Mouse (Mus musculus) lung, postnatal 0 days (tissue): Measurements from ENCODE around the gene Dync1i2. TPM values are rescaled to one million over a fixed set of nuclear protein-coding genes. Genes with fewer than 3 reads are reported as not detected.

Experiments
- ATAC-seq: fragments of 200-750 bp; cut with Nextera tagmentation; 2 replicates; pipeline ENCODE4 v1.8.0; 2017; ENCODE audit warnings: moderate library complexity
- DNase-seq: peaks from one replicate; pipeline ENCODE4 v3.0.0-alpha.2; 2016; ENCODE audit warnings: low spot score
- H3K27ac ChIP-seq: fragments of 300-500 bp; sonication (generic); 2 replicates; pipeline ENCODE4 v1.5.1; 2014; ENCODE audit warnings: antibody characterized with exemption, mild to moderate bottlenecking, low read length, mixed read lengths
- H3K27me3 ChIP-seq: fragments of 300-500 bp; sonication (generic); replicated peaks from 2 replicates; pipeline ENCODE4 v1.6.1; 2014; ENCODE audit warnings: low read length, mixed read lengths; ENCODE audit not compliant: insufficient read depth
- H3K36me3 ChIP-seq: fragments of 300-500 bp; sonication (generic); 2 replicates; pipeline ENCODE4 v1.6.1; 2014; ENCODE audit warnings: low read length, mixed read lengths; ENCODE audit not compliant: insufficient read depth
- H3K4me1 ChIP-seq: fragments of 300-500 bp; sonication (generic); 2 replicates; pipeline ENCODE4 v1.6.1; 2014; ENCODE audit warnings: antibody characterized with exemption, low read depth, low read length, mixed read lengths; ENCODE audit not compliant: insufficient read depth
- H3K4me2 ChIP-seq: fragments of 300-500 bp; sonication (generic); replicated peaks from 2 replicates; pipeline ENCODE4 v1.6.1; 2014; ENCODE audit warnings: low read depth, mild to moderate bottlenecking, low read length, moderate library complexity, mixed read lengths
- H3K4me3 ChIP-seq: fragments of 300-500 bp; sonication (generic); 2 replicates; pipeline ENCODE4 v1.5.1; 2014; ENCODE audit warnings: low read depth, low read length
- H3K9ac ChIP-seq: fragments of 300-500 bp; sonication (generic); replicated peaks from 2 replicates; pipeline ENCODE4 v1.6.1; 2014; ENCODE audit warnings: low read depth, mild to moderate bottlenecking
- H3K9me3 ChIP-seq: fragments of 300-500 bp; sonication (generic); 2 replicates; pipeline ENCODE4 v1.6.1; 2016; ENCODE audit warnings: low read length, mixed read lengths
- CTCF ChIP-seq: IDR thresholded peaks from 2 replicates; pipeline ENCODE4 v1.5.1; 2016; ENCODE audit warnings: antibody characterized with exemption, mild to moderate bottlenecking
- EP300 ChIP-seq: IDR thresholded peaks from 2 replicates; pipeline ENCODE4 v1.6.1; 2016; ENCODE audit warnings: antibody characterized with exemption, mild to moderate bottlenecking, control low read depth
- WGBS: fragments of 180-500 bp; shearing (Covaris S2); extraction: QIAGEN DNeasy Blood & Tissue Kit; methylation state at CpG from one replicate; pipeline ENCODE4 v1.1.7; 2014; 5-methylcytosine and 5-hydroxymethylcytosine counted together
- polyA plus RNA-seq: library from polyadenylated mRNA; unstranded; fragments of >200 nt; fragmentation: Nextera tagmentation; extraction: Ambion mirVana; gene quantifications from 2 replicates; pipeline ENCODE4 v1.2.1, GENCODE M21; 2015

The Dync1i2 gene
- polyA plus RNA-seq, 1 experiment from 2014 or later = 76.6 TPM

DNA sequence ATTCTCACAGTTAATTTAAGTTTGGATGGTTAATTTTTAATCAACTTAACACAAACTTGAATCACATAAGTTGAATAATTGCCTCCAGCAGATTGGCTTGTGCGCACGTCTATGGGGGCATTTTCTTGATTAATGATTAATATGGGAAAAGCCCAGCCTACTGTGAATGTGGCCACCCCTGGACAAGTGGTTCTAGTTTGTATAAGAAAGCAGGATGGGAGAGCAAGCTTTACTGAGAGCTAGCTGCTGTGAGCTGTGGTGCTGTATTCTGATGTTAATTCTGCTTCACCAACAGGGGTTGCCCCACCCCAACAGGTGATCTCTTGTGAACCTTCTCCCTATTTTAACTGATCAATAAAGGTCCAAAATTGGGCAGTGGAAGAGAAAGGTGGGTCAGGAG lies 22.6 kb upstream of the Dync1i2 start:
- Histone ChIP-seq H3K36me3 (no peaks in the 10 kb centered on the region), H3K4me3 (no peak overlapping the region), H3K9me3 (no peaks in the 10 kb centered on the region), H3K27ac (no peak overlapping the region), H3K4me1 (no peaks in the 10 kb centered on the region), H3K4me2 (no peak overlapping the region), H3K9ac (no peak overlapping the region), H3K27me3 (no peaks in the 10 kb centered on the region)
- 36% methylated on average over 2 of the region's 2 CpGs for WGBS
- no peak for ATAC-seq
- DNase-seq = no peak
- TF ChIP-seq EP300 (no peak), CTCF (no peak)

- H3K27ac ChIP-seq = no peak overlapping the region
- no peaks in the 10 kb centered on the region for H3K36me3 ChIP-seq
- no peaks in the 10 kb centered on the region for H3K27me3 ChIP-seq
- H3K4me1 ChIP-seq = no peaks in the 10 kb centered on the region
- no peak overlapping the region for H3K4me3 ChIP-seq
- TF ChIP-seq EP300 (no peak), CTCF (no peak)
- no peak for DNase-seq
- H3K9ac ChIP-seq = no peak overlapping the region
- H3K9me3 ChIP-seq = no peaks in the 10 kb centered on the region
- no peak for ATAC-seq
- H3K4me2 ChIP-seq = no peak overlapping the region
- WGBS = 32% methylated on average over 16 of the region's 16 CpGs
Measured at GRCm38 (mm10) chr2:71191391-71192194, 19.9 kb upstream of the Dync1i2 start.

DNA sequence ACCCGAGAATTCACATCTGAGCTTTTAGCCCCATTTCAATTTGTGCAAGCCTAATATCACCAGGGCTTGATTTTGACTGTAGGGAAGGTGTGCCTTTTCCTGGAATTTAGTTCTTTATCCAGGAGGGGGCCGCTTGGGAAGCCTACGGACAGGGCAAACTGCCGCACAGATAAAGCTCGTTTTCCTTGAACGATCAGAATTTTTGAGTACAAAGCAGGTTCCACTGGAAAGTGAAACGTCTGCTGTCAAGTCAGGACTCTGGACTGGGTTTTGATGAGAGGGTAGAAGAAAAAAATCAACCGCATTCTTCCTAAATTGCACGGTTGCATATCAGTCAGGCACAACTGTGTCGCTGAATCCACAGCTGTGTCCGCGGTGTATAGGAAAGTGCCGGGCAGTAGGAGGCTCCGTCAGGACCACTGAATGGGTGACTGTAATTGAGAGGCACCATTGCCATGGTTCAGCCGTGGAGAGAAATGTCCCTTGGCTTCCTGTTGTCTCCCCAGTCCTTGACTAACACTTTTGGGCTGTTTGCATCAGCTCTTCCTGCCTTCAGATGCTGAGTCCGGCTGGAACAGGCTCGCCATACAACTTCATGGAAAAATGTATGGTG lies 19.2 kb upstream of the Dync1i2 start:
- WGBS = 55% methylated on average over 17 of the region's 17 CpGs
- Histone ChIP-seq H3K4me2 (no peak overlapping the region), H3K9ac (no peak overlapping the region), H3K27me3 (no peaks in the 10 kb centered on the region), H3K4me3 (no peak overlapping the region), H3K36me3 (no peaks in the 10 kb centered on the region), H3K9me3 (no peaks in the 10 kb centered on the region), H3K4me1 (no peaks in the 10 kb centered on the region), H3K27ac (no peak overlapping the region)
- ATAC-seq (no peak), DNase-seq (no peak)
- no peak for TF ChIP-seq EP300
- TF ChIP-seq CTCF = no peak

- Histone ChIP-seq H3K36me3 (no peaks in the 10 kb centered on the region), H3K27ac (no peak overlapping the region), H3K4me2 (no peak overlapping the region), H3K4me3 (no peak overlapping the region), H3K9ac (no peak overlapping the region), H3K9me3 (no peaks in the 10 kb centered on the region), H3K27me3 (no peaks in the 10 kb centered on the region), H3K4me1 (no peaks in the 10 kb centered on the region)
- TF ChIP-seq EP300 (no peak), CTCF (no peak)
- ATAC-seq (no peak), DNase-seq (peak; percentile 50)
- 49% methylated on average over 10 of the region's 10 CpGs for WGBS
Measured at GRCm38 (mm10) chr2:71194137-71194960, 17.2 kb upstream of the Dync1i2 start.

DNA sequence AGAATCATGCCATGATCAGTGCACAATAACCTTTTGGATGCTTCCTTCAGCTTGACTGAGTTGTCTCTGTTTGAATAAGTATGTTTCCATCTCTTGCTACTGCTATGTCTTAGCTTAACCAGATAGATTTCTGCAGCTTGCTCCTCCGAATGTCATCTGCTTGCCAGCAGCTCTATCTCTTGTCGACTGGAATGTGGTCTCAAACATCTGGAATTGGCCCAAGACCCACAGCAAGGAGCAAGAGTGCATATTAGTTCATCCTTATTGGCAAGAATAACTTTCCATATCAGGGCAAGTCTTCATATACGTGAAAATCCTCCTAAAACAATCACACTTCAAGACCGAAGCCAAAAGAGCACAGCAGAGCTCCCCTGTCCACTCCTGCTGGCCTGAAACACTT lies 14.6 kb upstream of the Dync1i2 start:
- no peak overlapping the region for H3K4me2 ChIP-seq
- no peaks in the 10 kb centered on the region for H3K36me3 ChIP-seq
- no peak overlapping the region for H3K27ac ChIP-seq
- ATAC-seq = peak; percentile 8; the same call in 1 of the 2 replicates
- H3K9ac ChIP-seq = no peak overlapping the region
- H3K4me3 ChIP-seq = no peak overlapping the region
- DNase-seq = peak; percentile 44
- 31% methylated on average over 4 of the region's 4 CpGs for WGBS
- H3K27me3 ChIP-seq = no peaks in the 10 kb centered on the region
- H3K4me1 ChIP-seq = no peaks in the 10 kb centered on the region
- H3K9me3 ChIP-seq = no peaks in the 10 kb centered on the region
- no peak for TF ChIP-seq EP300
- TF ChIP-seq CTCF = no peak

DNA sequence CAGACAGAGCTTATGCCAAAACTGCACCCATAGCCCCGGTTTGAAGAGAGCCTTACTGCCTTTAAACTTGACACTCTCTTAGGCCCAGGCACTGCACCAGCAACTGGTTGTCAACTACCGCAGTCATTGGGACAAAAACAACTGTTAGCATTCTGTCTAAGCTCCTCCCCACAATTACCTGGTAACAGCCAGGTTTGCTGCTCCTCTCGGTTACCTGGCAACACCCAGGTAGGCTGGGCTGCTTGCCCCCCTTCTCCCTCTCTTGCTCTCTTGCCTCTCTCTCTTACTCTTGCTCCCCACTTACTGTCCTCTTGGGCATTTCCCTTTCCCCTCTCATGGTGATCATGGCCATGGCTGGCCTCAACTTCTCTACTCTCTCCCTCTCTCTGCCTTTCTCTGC lies 12.6 kb upstream of the Dync1i2 start:
- ATAC-seq (no peak; the same call in 1 of the 2 replicates), DNase-seq (no peak)
- Histone ChIP-seq H3K9me3 (no peaks in the 10 kb centered on the region), H3K4me2 (no peak overlapping the region), H3K4me3 (no peak overlapping the region), H3K9ac (no peak overlapping the region), H3K27me3 (no peaks in the 10 kb centered on the region), H3K27ac (no peak overlapping the region), H3K36me3 (no peaks in the 10 kb centered on the region), H3K4me1 (no peaks in the 10 kb centered on the region)
- WGBS = 49% methylated on average over 3 of the region's 3 CpGs
- TF ChIP-seq CTCF = no peak
- TF ChIP-seq EP300 = no peak
